In the genomic region with DNA sequence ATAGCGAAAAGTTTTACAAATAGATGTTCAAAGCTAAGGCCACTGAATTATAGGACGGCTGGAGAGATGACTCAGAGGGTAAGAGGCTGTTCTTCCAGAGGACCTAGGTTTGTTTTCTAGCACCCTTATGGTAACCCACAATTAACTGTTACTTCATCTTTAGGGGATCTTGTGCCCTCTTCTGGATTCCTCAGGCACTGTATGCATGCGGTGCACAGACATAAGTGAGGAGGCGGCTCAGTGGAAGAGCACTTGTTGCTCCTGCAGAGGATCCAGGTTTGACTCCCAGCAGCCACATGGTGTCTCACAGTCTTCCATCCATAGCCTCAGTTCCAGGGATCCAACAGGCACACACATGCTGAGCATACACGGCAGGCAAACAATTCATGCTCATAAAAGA, we compare ENCODE assay signal across 20 mouse cellular contexts.
DNase-seq lines count a peak whose midpoint lies in the region; ATAC-seq and TF ChIP-seq lines count a peak whose summit lies in the region.
"Had no signal": no experiment of that assay in that cellular context is flagged by ENCODE, and none has a peak within 500 bp of the region (broad histone marks: within the 10 kb centered on the region; RNA-seq: fewer than 3 reads in every experiment).

No protein-coding gene starts in this region.

- WGBS in hindbrain, embryonic 14.5 days: 88% methylated on average over 5 of the region's 5 CpGs

- H3K9me3 ChIP-seq in hindbrain, embryonic 14.5 days (ENCODE audit: control insufficient read depth, low read length): no peaks in the 10 kb centered on the region
- H3K9me3 ChIP-seq: forebrain, embryonic 13.5 days; midbrain, embryonic 13.5 days; stomach, embryonic 15.5 days had no signal

- H3K9ac ChIP-seq in hindbrain, embryonic 14.5 days: no peak overlapping the region
- H3K9ac ChIP-seq: forebrain, embryonic 13.5 days; heart, embryonic 12.5 days; midbrain, embryonic 13.5 days; stomach, embryonic 15.5 days had no signal

- peak; percentile 39 for TF ChIP-seq CTCF in layer of hippocampus, adult 2 months (conservative IDR thresholded peaks at IDR 0.05)
- peak; percentile 47 for TF ChIP-seq CTCF in Patski (IDR thresholded peaks at IDR 0.05)

- DNase-seq in layer of hippocampus, adult 2 months (ENCODE audit: low spot score in 2 of 2): no peak
- no peak for DNase-seq in layer of hippocampus, adult 9-11 months
- peak; percentile 22 for DNase-seq in thymus, postnatal 4 days
- no peak for DNase-seq in thymus, adult 18-20 months
- no peak for DNase-seq in Patski (ENCODE audit: low read depth, low spot score)
- DNase-seq in cerebellum, adult 18-20 months: no peak
- no peak for DNase-seq in hindbrain, embryonic 14.5 days (ENCODE audit: low spot score)
- DNase-seq: adrenal gland, adult 8-10 months; cerebellum, adult 11 months; cerebellum, postnatal 25 days; kidney, adult 2 months; lung, adult 2 months; spleen, adult 18-20 months had no signal

- no peak overlapping the region for H3K4me2 ChIP-seq in hindbrain, embryonic 14.5 days (replicated peaks)
- H3K4me2 ChIP-seq: forebrain, embryonic 13.5 days; heart, embryonic 12.5 days; midbrain, embryonic 13.5 days; stomach, embryonic 15.5 days had no signal

- H3K36me3 ChIP-seq in hindbrain, embryonic 14.5 days (replicated peaks; ENCODE audit: control insufficient read depth, insufficient read depth): no peaks in the 10 kb centered on the region
- H3K36me3 ChIP-seq: heart, embryonic 12.5 days; midbrain, embryonic 13.5 days; stomach, embryonic 15.5 days had no signal

- no peak for ATAC-seq in Patski
- no peak for ATAC-seq in megakaryocyte, adult 5-6 weeks (ENCODE audit: poor library complexity, severe bottlenecking)
- no peak for ATAC-seq in hindbrain, embryonic 14.5 days (ENCODE audit: low FRiP score)
- ATAC-seq: forebrain, embryonic 13.5 days; hindbrain, embryonic 16.5 days; midbrain, embryonic 13.5 days had no signal

- POLR2A ChIA-PET in Patski (lab: Charles Lee): no interaction called here

- no peak overlapping the region for H3K4me3 ChIP-seq in layer of hippocampus, adult 2 months
- no peak overlapping the region for H3K4me3 ChIP-seq in hindbrain, embryonic 14.5 days (replicated peaks; ENCODE audit: low read length)
- H3K4me3 ChIP-seq: forebrain, embryonic 13.5 days; heart, embryonic 12.5 days; midbrain, embryonic 13.5 days; stomach, embryonic 15.5 days had no signal

- CTCF ChIA-PET in Patski (lab: Charles Lee): no interaction called here

- no peaks in the 10 kb centered on the region for H3K4me1 ChIP-seq in hindbrain, embryonic 14.5 days (replicated peaks; ENCODE audit: control insufficient read depth, insufficient read depth, low read length)
- H3K4me1 ChIP-seq: heart, embryonic 12.5 days; stomach, embryonic 15.5 days had no signal

- H3K27ac ChIP-seq in layer of hippocampus, adult 2 months: no peak overlapping the region
- H3K27ac ChIP-seq in hindbrain, embryonic 14.5 days: no peak overlapping the region
- H3K27ac ChIP-seq: forebrain, embryonic 13.5 days; macrophage; midbrain, embryonic 13.5 days; stomach, embryonic 15.5 days had no signal

- H3K27me3 ChIP-seq in Patski: no peaks in the 10 kb centered on the region
- H3K27me3 ChIP-seq in hindbrain, embryonic 14.5 days (ENCODE audit: control insufficient read depth, insufficient read depth, low read length): no peaks in the 10 kb centered on the region
- H3K27me3 ChIP-seq: forebrain, embryonic 13.5 days; heart, embryonic 12.5 days; midbrain, embryonic 13.5 days; stomach, embryonic 15.5 days had no signal

- in situ Hi-C loops in Patski (cut with MboI; ENCODE audit: low pct_unique_long_range_greater_than_20kb): no loop called here
